Mouse (Mus musculus): ENCODE data around the gene Olfr690.
"Not testable (repeated sequence)": the region's sequence is repeated elsewhere in the genome, so short reads cannot be mapped to it uniquely, and the experiment has no call there.

The Olfr690 gene

GRCm38 (mm10) chr7:105334004-105334403 is at the start of gene Olfr690:
TSS of gene Olfr690 (minus strand) at chr7:105334104.
- DNase-seq: no peak

DNA sequence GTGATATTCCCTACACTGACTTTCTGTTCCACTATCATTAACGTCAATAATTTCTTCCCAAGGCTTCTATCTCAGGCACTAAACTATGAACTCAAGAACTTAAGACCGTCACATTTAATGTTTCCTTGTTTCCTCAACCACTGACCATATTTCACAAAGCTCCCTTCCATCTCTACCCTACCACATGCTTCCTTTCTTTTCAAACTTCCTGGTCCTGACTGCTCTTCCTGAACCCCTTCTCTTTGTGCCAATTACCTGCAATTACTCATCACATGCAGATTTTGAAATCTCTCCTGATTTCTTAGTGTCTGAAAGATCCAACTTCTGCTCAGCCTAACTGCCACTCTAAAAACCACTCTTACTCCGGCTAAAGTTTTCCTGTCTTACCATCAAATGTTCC is 46.4 kb upstream of the Olfr690 start:
- no peak for DNase-seq

DNA sequence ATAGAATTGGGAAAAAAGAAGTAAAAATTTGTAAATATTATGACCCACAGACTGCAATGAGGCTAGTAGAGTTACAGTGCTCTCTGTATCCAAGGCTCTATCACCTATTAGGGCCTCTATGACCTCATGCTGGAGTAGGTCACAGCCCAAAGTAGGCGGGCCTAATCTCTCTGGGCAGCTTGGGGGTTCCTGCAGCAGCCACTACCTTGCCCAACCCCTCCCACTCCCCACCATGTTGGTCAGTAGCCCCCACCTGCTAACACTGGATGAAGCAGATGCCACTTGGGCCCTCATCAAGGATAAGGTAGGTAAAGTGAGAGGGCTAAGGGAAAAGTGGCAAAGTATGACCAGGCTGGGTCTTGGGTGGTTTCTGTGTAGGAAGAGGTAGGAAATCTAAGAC is 41.0 kb upstream of the Olfr690 start, which contains the start of gene Gm5901:
TSS of gene Gm5901 (plus strand) at position 173 of the 400 bp plus-strand sequence.
- DNase-seq: no peak

DNA sequence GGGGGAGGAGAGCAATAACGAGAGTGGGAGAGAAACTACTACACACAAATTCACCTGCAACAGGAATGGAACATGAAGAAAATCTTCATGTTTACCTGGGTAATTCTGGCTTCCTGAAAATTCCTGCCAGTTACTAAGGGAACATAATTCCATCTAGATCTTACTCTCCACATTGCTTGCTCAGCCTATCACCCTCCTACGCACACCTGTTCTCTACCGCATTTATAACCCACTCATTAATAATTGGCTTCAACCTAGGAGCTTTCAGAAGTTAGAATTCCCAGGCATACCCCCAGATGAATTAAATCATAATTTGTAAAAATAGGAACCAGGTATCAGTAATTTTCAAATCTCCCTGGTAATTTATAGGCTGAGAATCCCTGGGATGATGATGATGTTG is 40.1 kb upstream of the Olfr690 start:
- DNase-seq: no peak

GRCm38 (mm10) chr7:105373509-105373908 is 39.6 kb upstream of the Olfr690 start:
- no peak for DNase-seq

GRCm38 (mm10) chr7:105372912-105373311 is 39.0 kb upstream of the Olfr690 start:
- DNase-seq: no peak

GRCm38 (mm10) chr7:105368521-105368920 is 34.6 kb upstream of the Olfr690 start:
- DNase-seq: no peak

- DNase-seq: no peak
Observed at GRCm38 (mm10) chr7:105367930-105368329, 34.0 kb upstream of the Olfr690 start, which contains the start of gene Olfr692. TSS of gene Olfr692 (plus strand) at chr7:105368230.

DNA sequence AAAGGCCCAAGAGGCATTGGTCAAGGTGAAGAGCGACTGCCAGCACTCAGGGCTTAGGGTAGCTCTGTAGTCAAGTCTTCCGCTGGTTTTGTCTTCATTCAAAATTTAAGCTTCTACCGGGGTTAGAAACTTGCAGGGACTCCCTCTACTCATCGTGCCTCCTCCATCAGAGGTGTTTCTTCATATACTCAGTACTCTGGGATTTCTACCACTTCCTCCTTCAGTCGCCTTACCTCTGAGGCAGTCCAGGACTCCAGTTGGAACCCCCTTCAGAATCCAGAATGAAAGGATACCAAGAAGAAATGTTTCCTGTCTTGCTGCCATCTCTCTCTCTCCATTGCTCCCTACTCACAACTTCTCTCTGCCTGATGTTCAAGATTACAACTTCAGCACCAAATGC is 33.4 kb upstream of the Olfr690 start:
- DNase-seq: no peak

- DNase-seq: no peak
Observed at GRCm38 (mm10) chr7:105361713-105362112, 27.8 kb upstream of the Olfr690 start.

- DNase-seq: not testable (repeated sequence)
Observed at GRCm38 (mm10) chr7:105356487-105356886, 22.6 kb upstream of the Olfr690 start.

GRCm38 (mm10) chr7:105356064-105356463 is 22.2 kb upstream of the Olfr690 start:
- not testable (repeated sequence) for DNase-seq

DNA sequence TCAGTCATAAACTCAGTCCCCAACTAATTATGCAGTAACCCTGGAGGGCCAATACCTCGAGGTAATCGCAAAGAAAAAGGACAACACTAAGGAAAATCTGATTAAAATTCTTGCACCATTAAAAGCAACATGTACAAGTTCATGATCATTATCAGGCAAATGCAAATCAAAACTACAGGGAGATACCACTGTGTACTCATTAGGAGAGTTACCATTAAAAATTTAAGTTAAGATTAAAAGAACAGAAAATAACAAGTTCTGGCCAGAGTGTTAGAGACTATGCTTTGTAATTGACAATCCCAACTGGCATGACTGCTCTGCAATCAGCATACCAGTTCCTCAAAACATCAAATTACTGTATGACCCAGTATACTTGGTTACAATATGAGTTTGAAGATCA is 8.8 kb upstream of the Olfr690 start:
- DNase-seq: no peak

- DNase-seq: no peak
Observed at GRCm38 (mm10) chr7:105342170-105342569, 8.3 kb upstream of the Olfr690 start, which contains the start of gene Olfr691. TSS of gene Olfr691 (minus strand) at chr7:105342270.

- DNase-seq: no peak
Observed at GRCm38 (mm10) chr7:105325302-105325701, 8.6 kb downstream of the Olfr690 start.

GRCm38 (mm10) chr7:105310865-105311264 is 23.0 kb downstream of the Olfr690 start, which contains the start of gene Olfr689:
TSS of gene Olfr689 (plus strand) at chr7:105311165.
- DNase-seq: no peak

- no peak for DNase-seq
Observed at GRCm38 (mm10) chr7:105290051-105290450, 43.9 kb downstream of the Olfr690 start.

DNA sequence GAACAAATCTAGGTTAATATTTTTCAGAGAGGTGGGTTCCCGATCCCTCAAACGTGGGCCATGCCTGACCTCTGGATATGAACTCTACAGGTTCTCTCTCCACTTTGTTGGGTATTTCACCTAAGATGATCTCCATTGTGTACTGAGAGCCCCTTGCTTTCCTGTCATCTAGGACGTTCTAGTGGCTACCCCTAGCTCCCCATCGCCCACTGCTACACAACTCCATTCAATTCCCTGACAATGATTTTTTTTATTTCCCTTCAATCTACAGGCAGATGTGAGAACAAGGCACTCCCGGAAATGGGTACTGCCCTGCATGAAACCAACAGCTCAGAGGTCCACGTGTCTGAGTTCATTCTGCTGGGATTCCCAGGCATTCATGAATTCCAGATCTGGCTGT is 46.1 kb downstream of the Olfr690 start, which contains the start of gene Olfr688:
TSS of gene Olfr688 (plus strand) at position 301 of the 400 bp plus-strand sequence.
- DNase-seq: no peak
